Mouse (Mus musculus): ENCODE results near the gene Zbtb46. TPM values are rescaled to one million over a fixed set of nuclear protein-coding genes. Genes with fewer than 3 reads are reported as not detected.

Zbtb46 gene
- polyA plus RNA-seq, 1 experiment from 2014 or later = 15.6 TPM

DNA sequence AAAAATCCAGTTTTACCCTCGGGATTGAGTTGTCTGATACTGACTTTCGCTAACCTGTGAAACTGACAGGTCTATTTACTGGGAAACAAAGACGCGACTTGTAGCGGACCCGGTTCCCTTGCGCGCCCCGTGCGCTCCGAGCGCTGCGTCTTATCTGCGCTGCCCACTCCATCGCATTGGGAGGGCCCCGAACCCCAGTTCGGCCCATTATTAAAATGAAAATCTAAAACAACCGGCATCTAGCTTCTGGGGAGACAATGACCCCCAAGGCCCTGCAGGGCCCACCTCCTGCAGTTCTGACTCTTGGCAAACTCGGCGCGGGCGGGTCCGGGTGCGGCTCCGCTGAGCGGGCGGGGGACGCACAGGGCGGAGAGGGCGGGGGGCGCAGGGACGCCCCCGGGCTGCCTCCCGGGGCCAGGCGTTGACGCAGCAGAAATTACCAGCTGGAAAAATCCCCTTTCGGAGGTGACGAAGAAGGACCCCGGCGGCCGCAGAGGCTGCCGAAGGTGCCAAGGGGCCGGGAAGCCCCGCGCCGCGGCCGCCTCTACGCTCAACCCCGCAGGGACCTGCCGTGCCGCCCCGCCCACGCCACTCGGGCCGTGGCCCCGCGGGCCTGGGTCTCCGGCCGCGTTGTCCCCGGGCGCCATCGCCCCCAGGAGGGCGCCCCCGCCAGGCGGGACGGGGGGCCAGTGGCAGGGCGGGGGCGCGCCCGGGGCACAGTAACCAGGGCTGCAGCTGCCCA is 644 bp downstream of the Zbtb46 start:
- no peaks in the 10 kb centered on the region for H3K27me3 ChIP-seq (ENCODE audit: insufficient read depth, low read length)
- H3K4me1 ChIP-seq (replicated peaks; ENCODE audit: insufficient read depth, low read length) = peaks cover 14% of the 10 kb centered on the region; the same call in 1 of the 2 replicates
- WGBS = under 1% methylated on average over 57 of the region's 72 CpGs
- DNase-seq (ENCODE audit: low spot score) (peak; percentile 32), ATAC-seq (replicated peaks; ENCODE audit: low FRiP score, low read depth) (no peak)
- no peaks in the 10 kb centered on the region for H3K36me3 ChIP-seq (ENCODE audit: insufficient read depth, low read length)
- peak overlapping the region; percentile 92 for H3K27ac ChIP-seq
- TF ChIP-seq CTCF (IDR thresholded peaks at IDR 0.05; ENCODE audit: low read depth) = no peak; the same call in 1 of the 2 replicates
- H3K9me3 ChIP-seq (replicated peaks; ENCODE audit: low read length) = no peaks in the 10 kb centered on the region
- H3K9ac ChIP-seq (ENCODE audit: low read depth, low read length) = peak overlapping the region; percentile 95
- peak overlapping the region; percentile 98 for H3K4me2 ChIP-seq (ENCODE audit: low read length)
- H3K4me3 ChIP-seq (replicated peaks; ENCODE audit: low read depth, low read length) = peak overlapping the region; percentile 98

DNA sequence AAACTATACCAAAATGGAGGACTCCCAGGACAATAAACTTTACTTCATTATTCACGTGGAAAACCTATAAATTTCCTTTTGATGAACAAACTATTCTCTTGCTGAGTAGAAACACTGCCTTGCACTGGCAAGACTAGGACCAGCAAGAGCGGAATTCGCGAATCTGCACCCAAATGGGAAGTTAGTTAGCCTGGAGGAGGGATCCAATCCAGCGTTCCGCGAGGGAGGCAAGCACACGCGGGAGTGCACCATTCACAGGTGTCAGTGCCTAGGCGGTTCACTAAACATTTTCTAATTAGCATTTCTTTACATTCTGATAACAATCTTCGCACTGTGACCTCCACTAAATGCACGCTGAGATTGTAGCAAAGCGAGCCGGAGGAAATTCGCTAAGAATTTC is 1.4 kb downstream of the Zbtb46 start:
- ATAC-seq (replicated peaks; ENCODE audit: low FRiP score, low read depth) = no peak
- Histone ChIP-seq H3K4me2 (ENCODE audit: low read length) (peak overlapping the region; percentile 98), H3K36me3 (ENCODE audit: insufficient read depth, low read length) (no peaks in the 10 kb centered on the region), H3K9me3 (replicated peaks; ENCODE audit: low read length) (no peaks in the 10 kb centered on the region), H3K4me1 (replicated peaks; ENCODE audit: insufficient read depth, low read length) (peaks cover 14% of the 10 kb centered on the region; the same call in 1 of the 2 replicates), H3K27ac (no peak overlapping the region), H3K4me3 (replicated peaks; ENCODE audit: low read depth, low read length) (peak overlapping the region; percentile 98), H3K9ac (ENCODE audit: low read depth, low read length) (peak overlapping the region; percentile 95; the same call in 1 of the 2 replicates), H3K27me3 (ENCODE audit: insufficient read depth, low read length) (no peaks in the 10 kb centered on the region)
- no peak for TF ChIP-seq CTCF (IDR thresholded peaks at IDR 0.05; ENCODE audit: low read depth)
- 2% methylated on average over 15 of the region's 15 CpGs for WGBS
- peak; percentile 45 for DNase-seq (ENCODE audit: low spot score)

DNA sequence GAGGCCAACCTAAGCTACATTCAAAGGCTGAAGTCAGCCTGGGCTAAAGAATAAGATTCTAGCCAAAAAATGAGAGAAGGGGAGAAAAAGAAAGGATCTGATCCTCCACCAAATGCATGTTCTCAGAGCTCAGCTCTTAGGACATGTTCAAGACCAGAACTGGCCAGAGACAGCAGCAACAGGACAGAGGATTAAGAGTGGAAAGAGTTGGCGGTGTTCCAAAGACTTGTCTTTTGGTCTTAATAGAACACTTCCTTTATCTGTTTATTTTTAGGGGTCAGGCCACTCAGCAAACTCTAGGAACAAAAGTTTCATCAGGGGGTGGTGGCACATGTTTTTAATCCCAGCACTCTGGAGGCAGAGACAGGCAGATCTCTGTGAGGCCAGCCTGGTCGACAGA is 3.3 kb downstream of the Zbtb46 start:
- Histone ChIP-seq H3K9ac (ENCODE audit: low read depth, low read length) (no peak overlapping the region), H3K9me3 (replicated peaks; ENCODE audit: low read length) (no peaks in the 10 kb centered on the region), H3K4me2 (ENCODE audit: low read length) (no peak overlapping the region), H3K27ac (no peak overlapping the region), H3K4me3 (replicated peaks; ENCODE audit: low read depth, low read length) (no peak overlapping the region), H3K36me3 (ENCODE audit: insufficient read depth, low read length) (no peaks in the 10 kb centered on the region), H3K27me3 (ENCODE audit: insufficient read depth, low read length) (no peaks in the 10 kb centered on the region), H3K4me1 (replicated peaks; ENCODE audit: insufficient read depth, low read length) (peaks cover 11% of the 10 kb centered on the region; the same call in 1 of the 2 replicates)
- ATAC-seq (replicated peaks; ENCODE audit: low FRiP score, low read depth) (no peak), DNase-seq (ENCODE audit: low spot score) (peak; percentile 42)
- no peak for TF ChIP-seq CTCF (IDR thresholded peaks at IDR 0.05; ENCODE audit: low read depth)
- WGBS = 78% methylated on average over 2 of the region's 2 CpGs

DNA sequence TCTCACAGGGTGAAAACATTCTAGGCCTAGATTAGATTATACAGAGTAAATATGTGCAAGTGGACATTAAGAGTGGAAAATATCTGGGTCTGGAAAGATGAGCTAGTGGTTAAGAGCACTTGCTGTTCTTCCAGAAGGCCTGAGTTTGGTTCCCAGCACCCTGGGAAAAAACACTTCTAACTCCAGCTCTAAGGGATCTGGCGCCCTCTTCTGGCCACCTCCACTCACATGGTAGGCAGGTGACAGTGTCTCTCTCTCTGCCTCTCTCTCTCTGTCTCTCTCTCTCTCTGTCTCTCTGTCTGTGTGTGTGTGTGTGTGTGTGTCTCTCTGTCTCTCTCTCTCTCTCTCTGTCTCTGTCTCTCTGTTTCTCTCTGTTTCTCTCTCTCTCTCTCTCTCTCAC is 6.0 kb downstream of the Zbtb46 start:
- DNase-seq (ENCODE audit: low spot score) (no peak), ATAC-seq (replicated peaks; ENCODE audit: low FRiP score, low read depth) (no peak)
- Histone ChIP-seq H3K9me3 (replicated peaks; ENCODE audit: low read length) (no peaks in the 10 kb centered on the region), H3K9ac (ENCODE audit: low read depth, low read length) (no peak overlapping the region), H3K36me3 (ENCODE audit: insufficient read depth, low read length) (no peaks in the 10 kb centered on the region), H3K4me1 (replicated peaks; ENCODE audit: insufficient read depth, low read length) (peaks cover 11% of the 10 kb centered on the region; the same call in 1 of the 2 replicates), H3K4me2 (ENCODE audit: low read length) (no peak overlapping the region), H3K27me3 (ENCODE audit: insufficient read depth, low read length) (no peaks in the 10 kb centered on the region), H3K4me3 (replicated peaks; ENCODE audit: low read depth, low read length) (no peak overlapping the region), H3K27ac (no peak overlapping the region)
- peak; percentile 39 for TF ChIP-seq CTCF (IDR thresholded peaks at IDR 0.05; ENCODE audit: low read depth)
- whole genome bisulfite sequencing = 36% methylated on average over 1 of the region's 1 CpGs

DNA sequence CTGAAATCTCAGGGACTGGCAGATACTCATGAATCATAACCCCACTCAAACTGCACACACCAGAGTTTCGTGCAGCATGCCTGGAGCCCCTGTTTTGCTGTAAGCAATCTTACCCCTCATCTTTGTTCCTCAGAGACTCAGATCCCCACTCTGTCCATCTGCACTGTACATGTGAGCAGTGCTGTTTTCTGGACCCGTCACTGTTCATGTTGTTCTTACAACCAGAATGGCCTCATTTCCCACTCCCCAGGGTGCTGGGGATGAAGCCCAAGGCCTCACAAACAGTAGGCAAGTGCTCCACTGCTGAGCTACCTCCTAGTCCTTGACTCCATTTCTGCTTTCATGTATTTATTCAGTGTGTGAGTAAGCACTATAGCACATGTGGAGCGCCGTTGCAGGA is 7.0 kb downstream of the Zbtb46 start:
- no peak for ATAC-seq (replicated peaks; ENCODE audit: low FRiP score, low read depth)
- H3K36me3 ChIP-seq (ENCODE audit: insufficient read depth, low read length) = no peaks in the 10 kb centered on the region
- no peak for DNase-seq (ENCODE audit: low spot score)
- H3K4me2 ChIP-seq (ENCODE audit: low read length) = no peak overlapping the region
- H3K27ac ChIP-seq = no peak overlapping the region
- 72% methylated on average over 4 of the region's 4 CpGs for WGBS
- H3K27me3 ChIP-seq (ENCODE audit: insufficient read depth, low read length) = no peaks in the 10 kb centered on the region
- TF ChIP-seq CTCF (IDR thresholded peaks at IDR 0.05; ENCODE audit: low read depth) = no peak
- H3K4me1 ChIP-seq (replicated peaks; ENCODE audit: insufficient read depth, low read length) = peaks cover 7% of the 10 kb centered on the region; the same call in 1 of the 2 replicates
- no peaks in the 10 kb centered on the region for H3K9me3 ChIP-seq (replicated peaks; ENCODE audit: low read length)
- no peak overlapping the region for H3K4me3 ChIP-seq (replicated peaks; ENCODE audit: low read depth, low read length)
- no peak overlapping the region for H3K9ac ChIP-seq (ENCODE audit: low read depth, low read length)

DNA sequence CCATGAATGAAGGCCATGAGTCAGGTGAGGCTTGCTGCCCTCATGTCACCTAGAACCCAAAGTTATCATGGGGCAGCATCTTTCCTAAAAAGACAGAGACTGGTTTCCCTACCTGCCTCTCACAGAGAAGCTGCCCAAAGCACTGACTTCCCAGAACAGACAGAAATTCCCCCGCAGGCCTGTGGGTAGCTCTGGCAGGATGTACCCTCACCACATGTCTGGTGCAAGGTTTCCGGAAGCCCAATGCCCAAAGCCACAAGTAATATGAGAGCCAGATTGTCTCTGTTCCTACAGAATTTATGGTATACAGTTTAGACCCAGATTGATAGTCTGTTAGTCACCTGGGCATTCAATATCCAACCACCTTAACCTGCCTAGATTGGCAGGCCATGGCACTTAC is 16.2 kb downstream of the Zbtb46 start:
- H3K27me3 ChIP-seq (ENCODE audit: insufficient read depth, low read length) = no peaks in the 10 kb centered on the region
- 87% methylated on average over 2 of the region's 2 CpGs for WGBS
- TF ChIP-seq CTCF (IDR thresholded peaks at IDR 0.05; ENCODE audit: low read depth) = no peak
- no peak overlapping the region for H3K9ac ChIP-seq (ENCODE audit: low read depth, low read length)
- H3K36me3 ChIP-seq (ENCODE audit: insufficient read depth, low read length) = no peaks in the 10 kb centered on the region
- H3K4me3 ChIP-seq (replicated peaks; ENCODE audit: low read depth, low read length) = no peak overlapping the region
- no peak overlapping the region for H3K27ac ChIP-seq
- H3K4me2 ChIP-seq (ENCODE audit: low read length) = no peak overlapping the region
- DNase-seq (ENCODE audit: low spot score) (no peak), ATAC-seq (replicated peaks; ENCODE audit: low FRiP score, low read depth) (no peak)
- H3K4me1 ChIP-seq (replicated peaks; ENCODE audit: insufficient read depth, low read length) = no peaks in the 10 kb centered on the region
- H3K9me3 ChIP-seq (replicated peaks; ENCODE audit: low read length) = no peaks in the 10 kb centered on the region
